Mouse (Mus musculus): Measurements from ENCODE around the gene Aasdh. TPM values are rescaled to one million over a fixed set of nuclear protein-coding genes. Genes with fewer than 3 reads are reported as not detected.

Aasdh gene
- polyA plus RNA-seq, 1 experiment from 2014 or later = 18.2 TPM

DNA sequence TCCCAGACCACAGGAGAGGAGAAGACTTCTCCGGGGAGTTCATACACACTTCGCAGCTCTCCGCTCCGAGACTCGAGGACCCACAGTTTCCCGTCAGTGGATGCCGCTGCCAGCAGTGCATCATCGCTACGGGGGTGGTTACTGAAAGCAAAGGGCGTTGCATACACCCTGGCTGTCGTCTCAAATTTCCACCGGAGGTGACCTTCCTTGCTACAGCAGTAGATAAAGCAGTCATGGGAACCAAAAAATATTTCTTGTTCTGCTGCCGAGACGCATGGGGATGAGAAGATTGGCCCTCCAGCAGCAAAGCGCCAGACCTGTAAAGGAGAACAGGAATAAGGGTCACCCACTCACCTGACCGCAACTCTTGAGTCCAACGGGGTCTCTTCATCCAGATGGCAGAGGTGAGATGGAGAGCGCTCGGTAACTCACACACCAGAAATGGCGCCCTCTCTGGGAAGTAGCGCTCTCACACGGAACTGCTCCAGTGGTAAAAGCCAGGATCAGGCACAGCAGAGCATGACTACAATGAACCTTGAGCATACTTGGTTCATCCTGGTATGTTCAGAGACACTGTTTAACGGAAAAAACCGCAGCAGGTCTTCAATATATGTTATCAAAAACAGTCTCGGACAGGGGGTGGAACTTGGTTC is 29.1 kb downstream of the Aasdh start:
- Histone ChIP-seq H3K27me3 (ENCODE audit: insufficient read depth, low read length) (no peaks in the 10 kb centered on the region), H3K36me3 (ENCODE audit: insufficient read depth, low read length) (peaks cover 24% of the 10 kb centered on the region)
- no peak for ATAC-seq (ENCODE audit: low FRiP score, low TSS enrichment)

DNA sequence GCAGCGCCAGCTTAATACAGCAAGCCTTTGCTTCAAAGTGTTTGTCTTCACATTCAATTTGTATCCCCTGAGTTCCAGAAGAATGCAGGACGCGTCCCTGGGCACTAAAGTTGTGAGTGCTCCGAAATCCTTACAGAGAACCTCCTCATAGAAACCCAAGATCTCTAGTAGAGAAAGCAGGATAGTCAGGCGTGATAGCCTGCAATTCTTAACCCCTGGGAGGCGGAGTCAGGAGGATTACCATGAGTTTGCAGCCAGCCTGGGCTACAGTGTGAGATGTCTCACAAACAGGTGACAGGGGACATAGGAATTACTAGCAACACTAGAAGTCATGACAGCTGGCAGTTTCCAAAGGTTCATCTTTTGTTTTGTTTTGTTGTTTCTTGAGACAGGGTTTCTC is 35.8 kb downstream of the Aasdh start:
- Histone ChIP-seq H3K36me3 (ENCODE audit: insufficient read depth, low read length) (no peaks in the 10 kb centered on the region), H3K27me3 (ENCODE audit: insufficient read depth, low read length) (no peaks in the 10 kb centered on the region), H3K9me3 (ENCODE audit: low read length) (no peaks in the 10 kb centered on the region), H3K4me3 (ENCODE audit: low read length) (peak overlapping the region; percentile 46), H3K27ac (ENCODE audit: low read length) (no peak overlapping the region), H3K4me1 (ENCODE audit: insufficient read depth, low read length) (no peaks in the 10 kb centered on the region), H3K4me2 (replicated peaks; ENCODE audit: low read depth, low read length) (peak overlapping the region; percentile 62), H3K9ac (replicated peaks; ENCODE audit: low read length) (peak overlapping the region; percentile 48)
- WGBS = 61% methylated on average over 6 of the region's 6 CpGs
- no peak for ATAC-seq (ENCODE audit: low FRiP score, low TSS enrichment)

More for the DNA sequence above, 29.1 kb downstream of the Aasdh start:
- no peak overlapping the region for H3K4me3 ChIP-seq (ENCODE audit: low read length)
- no peak overlapping the region for H3K27ac ChIP-seq (ENCODE audit: low read length)
- H3K9me3 ChIP-seq (ENCODE audit: low read length) = no peaks in the 10 kb centered on the region
- H3K9ac ChIP-seq (replicated peaks; ENCODE audit: low read length) = no peak overlapping the region
- H3K4me1 ChIP-seq (ENCODE audit: insufficient read depth, low read length) = no peaks in the 10 kb centered on the region
- 83% methylated on average over 25 of the region's 25 CpGs for WGBS
- no peak overlapping the region for H3K4me2 ChIP-seq (replicated peaks; ENCODE audit: low read depth, low read length)

DNA sequence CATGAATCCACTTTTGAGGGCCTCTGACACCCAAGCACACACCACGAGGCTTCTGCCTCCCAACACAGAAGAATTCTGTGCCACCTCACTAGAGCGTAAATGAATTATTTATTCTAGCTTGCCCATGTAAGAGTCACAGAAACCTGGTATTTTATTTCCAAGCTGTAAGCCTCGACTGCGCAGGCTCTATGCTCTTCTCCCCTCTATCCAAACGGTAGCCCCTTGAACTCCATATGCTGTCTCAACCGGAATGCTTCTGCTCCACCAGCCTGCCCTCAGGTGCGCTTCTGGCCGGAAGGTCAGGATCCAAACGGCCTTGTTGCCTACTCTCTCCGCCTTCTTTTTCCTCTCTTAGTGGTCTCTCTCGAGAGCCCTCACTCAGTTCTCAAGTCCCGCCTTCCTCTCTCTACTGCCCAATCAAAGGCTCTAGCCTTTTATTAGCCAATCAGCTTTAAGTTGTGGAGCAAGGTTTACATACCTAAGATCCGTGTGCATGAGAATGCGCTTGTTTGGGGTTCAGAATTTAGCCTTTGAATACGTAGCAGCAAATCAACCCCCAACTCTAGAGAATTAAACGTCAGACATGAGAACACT is 36.5 kb downstream of the Aasdh start:
- H3K4me3 ChIP-seq (ENCODE audit: low read length) = peak overlapping the region; percentile 46
- peak overlapping the region; percentile 62 for H3K4me2 ChIP-seq (replicated peaks; ENCODE audit: low read depth, low read length)
- ATAC-seq (ENCODE audit: low FRiP score, low TSS enrichment) = peak; percentile 94
- H3K36me3 ChIP-seq (ENCODE audit: insufficient read depth, low read length) = no peaks in the 10 kb centered on the region
- no peaks in the 10 kb centered on the region for H3K27me3 ChIP-seq (ENCODE audit: insufficient read depth, low read length)
- no peak overlapping the region for H3K27ac ChIP-seq (ENCODE audit: low read length)
- peak overlapping the region; percentile 48 for H3K9ac ChIP-seq (replicated peaks; ENCODE audit: low read length)
- H3K9me3 ChIP-seq (ENCODE audit: low read length) = no peaks in the 10 kb centered on the region
- WGBS = 22% methylated on average over 16 of the region's 16 CpGs
- no peaks in the 10 kb centered on the region for H3K4me1 ChIP-seq (ENCODE audit: insufficient read depth, low read length)

DNA sequence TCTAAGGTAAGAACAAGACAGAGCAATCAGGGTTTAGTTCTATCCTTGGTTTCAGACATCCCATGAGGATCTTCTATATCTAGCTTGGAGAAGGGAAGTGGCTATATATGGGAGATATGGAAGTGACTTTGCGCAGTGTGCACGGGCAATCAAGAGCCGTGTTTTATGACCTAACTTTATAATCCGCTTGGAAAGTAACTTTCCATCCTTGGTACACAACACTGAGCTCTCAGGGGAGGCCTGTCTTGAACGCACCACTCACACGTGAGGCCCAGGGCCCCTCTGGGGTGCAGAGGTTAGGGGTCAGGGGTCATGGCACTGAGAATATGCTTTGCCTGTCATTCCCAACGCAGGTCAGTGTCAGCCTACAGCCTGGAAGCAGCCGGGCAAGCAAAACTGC is 38.5 kb downstream of the Aasdh start:
- Histone ChIP-seq H3K27ac (ENCODE audit: low read length) (no peak overlapping the region), H3K4me2 (replicated peaks; ENCODE audit: low read depth, low read length) (no peak overlapping the region), H3K4me3 (ENCODE audit: low read length) (no peak overlapping the region), H3K4me1 (ENCODE audit: insufficient read depth, low read length) (no peaks in the 10 kb centered on the region), H3K36me3 (ENCODE audit: insufficient read depth, low read length) (no peaks in the 10 kb centered on the region), H3K9ac (replicated peaks; ENCODE audit: low read length) (no peak overlapping the region), H3K27me3 (ENCODE audit: insufficient read depth, low read length) (no peaks in the 10 kb centered on the region), H3K9me3 (ENCODE audit: low read length) (no peaks in the 10 kb centered on the region)
- no peak for ATAC-seq (ENCODE audit: low FRiP score, low TSS enrichment)
- 55% methylated on average over 8 of the region's 8 CpGs for WGBS

DNA sequence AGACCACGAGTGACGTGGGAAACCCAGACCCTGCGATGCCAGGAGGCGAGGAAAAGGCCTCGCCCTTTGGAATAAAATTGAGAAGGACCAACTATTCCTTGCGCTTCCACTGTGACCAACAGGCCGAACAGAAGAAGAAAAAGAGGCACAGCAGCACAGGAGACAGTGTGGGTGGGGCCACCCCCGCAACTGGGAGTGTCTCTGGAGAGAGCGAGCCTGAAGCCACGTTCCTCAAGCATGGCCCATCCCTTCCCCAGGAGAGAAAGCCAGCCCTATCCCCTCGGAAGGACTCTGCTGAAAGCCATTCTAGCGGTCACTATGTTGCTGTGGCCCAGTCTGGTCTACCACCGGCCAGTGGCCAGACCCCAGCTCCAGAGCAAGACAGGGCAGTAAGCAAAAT is 46.9 kb downstream of the Aasdh start:
- H3K27me3 ChIP-seq (ENCODE audit: insufficient read depth, low read length) = peaks cover 17% of the 10 kb centered on the region
- no peaks in the 10 kb centered on the region for H3K9me3 ChIP-seq (ENCODE audit: low read length)
- no peaks in the 10 kb centered on the region for H3K36me3 ChIP-seq (ENCODE audit: insufficient read depth, low read length)
- no peak overlapping the region for H3K4me3 ChIP-seq (ENCODE audit: low read length)
- no peak overlapping the region for H3K27ac ChIP-seq (ENCODE audit: low read length)
- WGBS = 85% methylated on average over 13 of the region's 13 CpGs
- H3K4me2 ChIP-seq (replicated peaks; ENCODE audit: low read depth, low read length) = no peak overlapping the region
- no peak for ATAC-seq (ENCODE audit: low FRiP score, low TSS enrichment)
- peaks cover 10% of the 10 kb centered on the region; the same call in 1 of the 2 replicates for H3K4me1 ChIP-seq (ENCODE audit: insufficient read depth, low read length)
- H3K9ac ChIP-seq (replicated peaks; ENCODE audit: low read length) = no peak overlapping the region

DNA sequence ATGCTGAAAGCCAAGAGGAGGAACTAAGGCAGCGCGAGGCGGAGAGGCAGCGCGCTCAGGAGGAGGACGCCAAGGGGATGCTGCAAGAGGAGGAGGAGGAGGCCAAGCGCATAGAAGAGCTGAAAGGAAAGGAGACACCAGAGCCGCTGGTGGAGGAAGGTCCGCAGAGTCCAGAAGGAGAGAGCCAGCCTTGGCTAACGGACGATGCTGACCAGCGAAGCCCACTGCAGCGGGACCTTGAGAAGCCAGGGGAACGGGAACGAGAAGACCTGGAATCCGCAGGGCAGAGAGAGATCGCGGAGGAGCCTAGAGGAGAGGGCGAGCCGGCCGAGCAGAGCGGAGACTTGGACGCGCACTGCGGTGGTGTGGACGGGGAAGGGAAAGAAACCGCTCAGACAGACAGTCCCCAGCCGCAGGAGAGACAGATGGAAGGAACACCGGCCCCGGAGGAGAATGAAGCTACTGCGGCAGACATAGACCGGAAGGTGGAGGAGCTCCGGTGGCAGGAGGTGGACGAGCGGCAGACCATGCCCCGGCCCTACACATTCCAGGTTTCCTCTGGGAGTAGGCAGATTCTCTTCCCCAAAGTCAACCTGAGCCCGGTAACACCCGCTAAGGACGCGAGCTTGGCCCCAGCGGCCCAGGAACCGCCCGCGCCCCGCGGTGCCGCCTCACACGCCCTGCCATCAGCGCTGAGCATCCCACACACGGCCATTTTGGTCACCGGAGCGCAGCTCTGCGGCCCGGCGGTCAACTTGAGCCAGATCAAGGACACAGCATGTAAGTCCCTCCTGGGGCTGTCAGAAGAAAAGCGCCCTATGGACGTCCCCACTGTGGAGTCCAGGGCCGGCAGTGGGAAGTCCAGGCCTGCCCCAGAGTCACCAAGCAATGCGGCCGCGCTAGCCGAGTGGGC is 48.0 kb downstream of the Aasdh start:
- Histone ChIP-seq H3K27ac (ENCODE audit: low read length) (no peak overlapping the region), H3K9me3 (ENCODE audit: low read length) (no peaks in the 10 kb centered on the region), H3K9ac (replicated peaks; ENCODE audit: low read length) (peak overlapping the region; percentile 50), H3K27me3 (ENCODE audit: insufficient read depth, low read length) (peaks cover 17% of the 10 kb centered on the region), H3K4me2 (replicated peaks; ENCODE audit: low read depth, low read length) (peak overlapping the region; percentile 86), H3K4me1 (ENCODE audit: insufficient read depth, low read length) (peaks cover 10% of the 10 kb centered on the region; the same call in 1 of the 2 replicates), H3K36me3 (ENCODE audit: insufficient read depth, low read length) (no peaks in the 10 kb centered on the region), H3K4me3 (ENCODE audit: low read length) (peak overlapping the region; percentile 50)
- peak; percentile 46; the same call in 1 of the 2 replicates for ATAC-seq (ENCODE audit: low FRiP score, low TSS enrichment)
- 16% methylated on average over 61 of the region's 62 CpGs for WGBS

DNA sequence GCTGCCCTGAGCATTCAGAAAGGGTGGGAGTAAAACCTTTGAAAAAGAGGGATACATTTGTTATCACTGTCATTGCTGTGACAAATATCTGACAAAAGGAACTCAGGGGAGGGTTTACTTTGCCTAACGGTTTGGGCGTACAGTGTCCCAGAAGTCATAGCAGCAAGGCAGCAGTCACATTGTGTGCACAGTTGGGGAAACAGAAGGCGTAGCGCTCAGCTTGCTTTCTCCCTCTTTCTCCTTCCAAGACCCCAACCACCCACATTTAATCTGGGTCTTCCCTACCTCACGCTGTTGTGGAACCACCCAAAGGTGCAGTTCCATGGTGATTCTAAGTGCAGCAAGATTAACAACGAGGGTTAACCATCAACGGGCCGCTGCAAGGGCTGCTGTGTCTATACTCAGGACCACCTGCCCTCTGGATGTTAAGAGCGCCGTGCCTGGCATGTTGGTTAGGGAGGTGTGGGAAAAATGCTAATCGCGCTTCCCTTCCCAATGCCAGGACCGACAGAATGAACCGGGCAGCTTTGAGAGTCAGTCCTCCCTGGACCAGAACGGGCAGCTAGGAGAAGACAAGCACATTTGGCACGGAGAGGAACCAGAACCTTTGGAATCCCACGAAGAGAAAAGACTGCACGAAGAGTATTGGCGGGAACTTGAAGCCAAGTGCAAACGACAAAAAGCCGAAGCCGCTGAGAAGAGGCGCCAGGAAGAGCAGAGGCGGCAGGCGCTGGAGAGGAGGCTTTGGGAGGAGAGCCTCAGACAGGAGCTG is 49.3 kb downstream of the Aasdh start:
- peaks cover 17% of the 10 kb centered on the region for H3K27me3 ChIP-seq (ENCODE audit: insufficient read depth, low read length)
- peak overlapping the region; percentile 86 for H3K4me2 ChIP-seq (replicated peaks; ENCODE audit: low read depth, low read length)
- H3K4me3 ChIP-seq (ENCODE audit: low read length) = peak overlapping the region; percentile 50
- H3K9ac ChIP-seq (replicated peaks; ENCODE audit: low read length) = no peak overlapping the region
- no peak for ATAC-seq (ENCODE audit: low FRiP score, low TSS enrichment)
- no peak overlapping the region for H3K27ac ChIP-seq (ENCODE audit: low read length)
- no peaks in the 10 kb centered on the region for H3K36me3 ChIP-seq (ENCODE audit: insufficient read depth, low read length)
- no peaks in the 10 kb centered on the region for H3K9me3 ChIP-seq (ENCODE audit: low read length)
- WGBS = 29% methylated on average over 24 of the region's 25 CpGs
- peaks cover 10% of the 10 kb centered on the region; the same call in 1 of the 2 replicates for H3K4me1 ChIP-seq (ENCODE audit: insufficient read depth, low read length)

DNA sequence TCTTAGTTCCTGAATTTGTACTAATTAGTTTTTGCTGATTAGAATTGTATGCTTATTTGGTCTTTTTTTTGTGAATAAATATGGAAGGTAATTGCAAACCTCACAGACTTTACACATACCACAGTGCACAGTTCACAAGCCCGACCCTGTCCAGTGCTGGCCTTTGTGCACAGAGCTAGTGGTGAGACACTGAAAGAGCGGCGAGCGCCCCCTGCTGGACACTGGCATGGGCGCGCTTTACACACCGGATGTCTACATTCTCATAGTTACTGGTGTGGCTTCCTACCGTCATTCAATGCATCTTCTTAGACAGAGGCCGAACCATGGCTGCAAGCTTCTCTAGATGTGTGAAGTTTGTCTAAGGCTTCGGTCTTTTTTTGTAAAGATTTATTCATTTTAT is 51.8 kb downstream of the Aasdh start:
- Histone ChIP-seq H3K9me3 (ENCODE audit: low read length) (no peaks in the 10 kb centered on the region), H3K4me2 (replicated peaks; ENCODE audit: low read depth, low read length) (no peak overlapping the region), H3K4me3 (ENCODE audit: low read length) (no peak overlapping the region), H3K27ac (ENCODE audit: low read length) (no peak overlapping the region), H3K4me1 (ENCODE audit: insufficient read depth, low read length) (peaks cover 10% of the 10 kb centered on the region; the same call in 1 of the 2 replicates), H3K9ac (replicated peaks; ENCODE audit: low read length) (no peak overlapping the region), H3K27me3 (ENCODE audit: insufficient read depth, low read length) (peaks cover 17% of the 10 kb centered on the region), H3K36me3 (ENCODE audit: insufficient read depth, low read length) (0 out of 2 replicates have a peak, but pooled peaks cover 2% of the 10 kb centered on the region)
- 22% methylated on average over 10 of the region's 10 CpGs for WGBS
- ATAC-seq (ENCODE audit: low FRiP score, low TSS enrichment) = peak; percentile 79; the same call in 1 of the 2 replicates

DNA sequence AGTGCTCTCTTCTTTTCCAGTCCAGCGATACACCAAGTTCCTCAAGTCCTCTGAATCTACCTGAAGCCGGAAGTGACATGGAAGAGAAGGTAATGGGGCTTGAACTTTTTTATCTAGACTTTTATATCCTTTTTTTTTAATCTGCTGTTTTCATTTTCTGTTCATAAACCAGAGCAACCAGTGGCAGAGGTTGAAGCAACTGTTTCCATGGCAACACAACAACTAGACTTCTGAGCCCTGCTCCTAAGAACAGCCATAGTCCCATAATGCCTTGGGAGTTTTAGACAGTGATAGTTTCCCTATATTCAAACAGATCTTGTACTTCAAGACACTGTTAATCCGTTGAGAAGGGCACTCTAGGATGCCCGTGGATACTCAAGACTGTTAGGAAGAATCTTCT is 54.0 kb downstream of the Aasdh start:
- ATAC-seq (ENCODE audit: low FRiP score, low TSS enrichment) = no peak
- Histone ChIP-seq H3K4me1 (ENCODE audit: insufficient read depth, low read length) (0 out of 2 replicates have a peak, but pooled peaks cover 2% of the 10 kb centered on the region), H3K36me3 (ENCODE audit: insufficient read depth, low read length) (0 out of 2 replicates have a peak, but pooled peaks cover 2% of the 10 kb centered on the region), H3K27ac (ENCODE audit: low read length) (no peak overlapping the region), H3K4me3 (ENCODE audit: low read length) (no peak overlapping the region), H3K4me2 (replicated peaks; ENCODE audit: low read depth, low read length) (no peak overlapping the region), H3K9ac (replicated peaks; ENCODE audit: low read length) (no peak overlapping the region), H3K9me3 (ENCODE audit: low read length) (no peaks in the 10 kb centered on the region), H3K27me3 (ENCODE audit: insufficient read depth, low read length) (peaks cover 6% of the 10 kb centered on the region; the same call in 1 of the 2 replicates)
- WGBS = 76% methylated on average over 4 of the region's 4 CpGs
